Mouse (Mus musculus) adrenal gland, adult (tissue): ENCODE measurements around the gene Bend7.

Experiments used
- DNase-seq, 2 experiments: peaks; one replicate each; pipeline ENCODE4 v3.0.0; 2022 to 2023; ENCODE audit warnings: low spot score in 1 of 2; ENCODE audit not compliant: inconsistent age in 2 of 2

Gene Bend7

GRCm38 (mm10) chr2:4717769-4718661, at the start of gene Bend7:
TSS of gene Bend7 (plus strand) at chr2:4717831.
- peak; percentile 70 to 87 for DNase-seq

GRCm38 (mm10) chr2:4668626-4669025, 49.0 kb upstream of the Bend7 start:
- DNase-seq = peak; percentile 67 to 86

- no peak for DNase-seq
These were observed 47.9 kb upstream of the Bend7 start for GRCm38 (mm10) chr2:4669701-4670100.

DNA sequence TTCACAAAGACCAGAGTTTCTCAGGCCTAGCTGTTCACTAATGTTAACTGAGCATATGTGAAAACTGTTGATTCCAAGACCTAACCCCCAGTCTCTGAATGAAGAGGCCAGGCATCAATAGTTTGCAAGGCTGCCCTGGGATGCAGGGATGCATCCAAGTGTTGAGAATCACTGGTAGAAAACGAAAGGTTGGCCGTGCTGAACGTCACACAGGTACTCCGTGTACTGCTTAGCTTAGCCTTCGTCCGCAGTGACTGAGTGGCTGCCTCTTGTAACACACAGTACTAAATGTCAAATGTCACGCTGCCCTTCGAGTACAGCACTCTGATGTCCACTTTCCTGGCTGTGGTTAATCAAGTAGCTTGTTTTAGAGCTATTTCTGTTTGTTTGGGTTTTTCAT, 46.0 kb upstream of the Bend7 start:
- DNase-seq = peak; percentile 70 to 73

DNA sequence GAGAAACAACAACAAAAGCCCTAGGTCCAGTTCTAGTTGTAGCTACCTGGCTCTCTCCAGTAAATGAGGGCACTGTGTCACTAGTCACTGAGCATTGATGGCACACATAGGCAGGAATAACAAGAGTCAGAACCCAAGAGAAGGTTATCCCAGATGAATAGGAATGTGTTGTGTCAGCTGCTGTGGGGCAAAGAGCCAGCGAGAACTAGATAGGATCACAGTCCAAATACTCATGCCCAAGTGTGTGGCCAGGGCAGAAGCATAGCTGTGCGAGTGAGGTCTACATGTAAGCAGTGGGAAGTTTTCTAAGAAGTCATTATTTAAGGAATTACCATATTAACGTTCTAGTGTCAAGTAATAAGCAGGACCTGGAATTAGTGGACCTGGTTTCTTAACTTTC, 37.7 kb upstream of the Bend7 start:
- no peak for DNase-seq

DNA sequence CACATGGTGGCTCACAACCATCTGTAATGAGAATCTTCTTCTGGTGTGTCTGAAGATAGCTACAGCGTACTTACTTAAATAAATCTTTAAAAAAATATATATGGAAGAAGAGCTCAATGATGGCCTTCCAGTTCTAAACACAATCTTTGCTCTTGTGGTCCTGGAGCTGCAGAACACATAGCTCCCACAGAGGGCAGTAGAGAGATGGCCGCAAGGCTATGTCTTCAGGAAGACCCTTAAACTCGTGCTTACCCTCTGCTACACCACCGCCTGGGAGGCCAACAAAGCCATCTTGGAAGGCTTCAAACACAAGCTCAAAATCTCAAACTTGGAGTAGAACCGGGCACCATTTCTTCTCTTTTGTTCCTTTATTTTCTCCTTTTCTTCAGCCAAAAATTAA, 6.4 kb upstream of the Bend7 start:
- DNase-seq = peak in 1 of 2 experiments; percentile 43

GRCm38 (mm10) chr2:4717081-4717768, 406 bp upstream of the Bend7 start:
- DNase-seq = peak; percentile 78 to 92

GRCm38 (mm10) chr2:4723088-4723487, 5.5 kb downstream of the Bend7 start:
- no peak for DNase-seq

GRCm38 (mm10) chr2:4730161-4730560, 12.5 kb downstream of the Bend7 start:
- no peak for DNase-seq

DNA sequence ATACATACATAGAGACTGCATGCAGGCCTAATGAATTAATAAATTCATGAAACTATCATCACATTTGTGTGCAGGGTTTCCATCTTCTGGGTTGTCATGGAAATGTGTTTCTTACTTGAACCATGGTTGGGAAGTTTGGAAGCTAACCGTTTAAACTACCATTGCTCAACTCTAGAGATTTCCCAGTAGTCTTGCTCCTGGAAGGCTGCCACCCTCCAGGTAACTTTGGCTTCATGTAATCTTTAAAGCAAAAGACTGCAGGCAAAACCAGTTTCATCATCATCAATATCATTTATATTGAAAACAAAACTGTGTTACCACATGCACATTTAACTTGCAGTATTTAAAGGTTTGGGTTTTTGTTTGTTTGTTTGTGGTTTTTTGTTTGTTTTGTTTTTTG, 16.3 kb downstream of the Bend7 start:
- no peak for DNase-seq

DNA sequence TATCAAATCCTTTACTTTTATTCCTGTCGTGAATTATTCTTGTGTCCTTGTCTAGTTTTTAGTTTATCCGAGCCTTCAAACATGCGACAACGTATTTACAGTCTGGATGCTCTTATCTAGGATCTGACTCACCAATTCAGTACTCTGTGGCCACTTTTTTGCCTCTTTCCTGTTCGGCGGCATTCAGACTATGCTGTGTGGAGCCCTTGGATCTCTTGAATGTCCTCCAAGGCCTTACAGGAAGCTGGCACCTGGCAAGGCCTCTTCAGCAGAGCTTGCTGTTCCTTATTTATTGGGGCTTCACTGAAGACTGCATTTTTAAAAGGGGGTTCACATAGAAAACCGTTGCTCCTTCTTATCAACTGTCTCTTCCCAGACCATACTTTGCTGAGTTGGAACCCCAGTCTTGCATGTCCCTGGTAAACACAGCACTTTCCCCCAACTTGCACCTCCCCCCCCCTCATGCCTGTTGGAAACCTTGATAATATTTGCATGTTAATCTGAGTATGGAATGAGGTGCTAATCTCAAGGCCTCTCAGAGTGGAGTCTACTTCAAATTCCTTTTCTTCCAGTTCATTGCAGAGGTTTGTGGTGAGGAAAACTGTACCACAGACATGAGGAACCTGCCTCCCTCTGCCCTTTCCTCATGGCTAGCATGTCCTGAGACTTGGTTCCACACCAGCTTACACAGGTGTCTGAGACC, 18.6 kb downstream of the Bend7 start:
- DNase-seq = peak; percentile 76 to 82

- DNase-seq = peak in 1 of 2 experiments; percentile 65
These were observed 19.1 kb downstream of the Bend7 start for GRCm38 (mm10) chr2:4736798-4737155.

GRCm38 (mm10) chr2:4751918-4752317, 34.3 kb downstream of the Bend7 start:
- DNase-seq = no peak

DNA sequence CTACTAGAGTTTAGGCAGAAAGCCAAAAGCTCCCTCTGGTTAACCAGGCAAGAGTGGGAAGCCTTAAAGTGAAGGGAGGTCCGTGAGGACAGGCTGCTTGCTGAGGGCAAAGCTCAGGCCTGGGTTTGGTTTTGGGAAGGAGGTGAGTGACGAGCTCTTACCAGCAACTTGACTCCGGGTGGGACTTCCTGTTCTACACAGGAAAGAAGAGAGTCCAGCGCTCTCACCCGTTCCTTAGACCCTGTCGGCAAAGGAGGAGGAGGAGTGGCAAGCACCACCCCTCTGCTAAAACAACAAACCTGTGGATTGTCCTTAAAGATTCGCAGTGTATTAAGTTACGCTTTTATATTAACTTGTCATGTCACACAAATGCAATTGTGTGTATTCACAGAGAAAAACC, 38.1 kb downstream of the Bend7 start:
- DNase-seq = no peak

GRCm38 (mm10) chr2:4757218-4757617, 39.6 kb downstream of the Bend7 start:
- no peak for DNase-seq

GRCm38 (mm10) chr2:4760741-4761140, 43.1 kb downstream of the Bend7 start:
- no peak for DNase-seq

DNA sequence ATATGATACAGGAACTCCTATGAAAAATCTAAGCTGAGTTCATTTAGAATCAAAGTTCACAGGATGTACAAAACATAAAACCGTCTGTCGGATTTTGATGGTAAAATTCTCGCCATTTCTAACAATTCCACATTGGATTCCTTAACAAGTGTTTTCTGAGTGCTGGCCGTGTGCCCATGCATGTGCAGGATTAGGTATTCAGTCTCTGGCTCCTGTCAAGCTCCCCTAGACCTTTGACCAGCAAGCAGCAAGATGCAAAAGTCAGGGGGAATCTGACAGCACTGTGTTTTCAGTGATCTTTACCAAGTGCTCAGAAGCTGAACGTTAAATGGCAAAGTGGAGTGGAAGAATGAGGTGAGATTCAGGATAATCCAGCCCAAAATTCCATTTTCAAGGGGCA, 44.3 kb downstream of the Bend7 start:
- no peak for DNase-seq

DNA sequence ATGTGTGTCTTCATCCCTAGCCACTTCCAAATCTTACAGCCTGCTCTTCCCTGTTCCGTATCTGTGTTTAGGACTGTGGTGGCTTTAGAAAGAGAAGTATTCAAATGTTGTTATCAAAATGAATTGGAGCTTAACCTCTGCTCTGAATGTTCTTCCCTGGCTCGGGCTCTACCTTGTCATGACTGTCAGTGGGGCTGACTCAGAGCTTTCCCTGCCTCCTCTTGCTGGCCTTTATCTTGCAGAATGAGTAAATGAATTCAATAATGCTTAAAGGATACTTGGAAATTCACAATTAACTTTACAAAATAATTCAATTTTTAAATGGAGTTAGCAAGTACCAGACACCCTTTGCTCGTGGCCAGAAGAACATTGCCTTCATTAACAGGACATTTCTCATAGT, 46.4 kb downstream of the Bend7 start:
- peak; percentile 57 to 74 for DNase-seq

DNA sequence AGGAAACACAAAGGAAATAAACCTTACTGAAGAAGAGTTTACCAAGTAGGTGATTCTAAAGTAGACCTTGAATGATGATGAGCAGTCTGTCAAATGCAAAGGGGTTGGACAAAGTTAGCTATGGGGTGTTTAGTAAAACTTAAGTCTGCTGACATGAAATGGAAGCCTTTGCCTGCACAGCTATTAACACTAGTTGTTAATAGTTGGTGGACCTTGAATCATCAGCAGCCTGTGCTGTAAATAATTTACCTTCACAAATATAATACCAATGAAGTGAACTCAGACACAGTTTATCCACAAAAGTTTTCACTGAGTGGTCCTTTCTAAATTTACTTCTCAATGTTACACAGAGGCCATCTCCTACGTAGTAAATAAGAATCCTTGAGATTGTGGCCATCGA, 52.7 kb downstream of the Bend7 start:
- DNase-seq = no peak

DNA sequence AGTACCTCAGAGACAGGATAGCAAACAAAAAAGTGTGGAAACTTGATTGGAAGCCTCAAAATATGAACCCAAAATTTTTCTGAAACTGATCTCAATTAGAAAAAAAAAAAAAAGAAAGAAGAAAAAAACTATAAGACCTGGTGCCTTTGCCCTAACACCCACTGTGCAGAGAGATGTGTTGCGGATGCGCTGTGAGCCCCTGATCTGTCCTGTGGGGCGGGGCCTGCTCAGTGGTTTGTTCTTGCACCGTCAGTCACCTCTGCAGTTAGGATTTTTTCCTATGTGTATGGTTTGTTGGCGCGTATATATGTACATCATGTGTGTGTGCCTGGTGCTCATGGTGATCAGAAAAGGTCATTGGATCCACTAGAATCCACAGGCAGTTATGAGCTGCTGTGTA, 56.3 kb downstream of the Bend7 start:
- DNase-seq = no peak

GRCm38 (mm10) chr2:4777291-4777690, 59.7 kb downstream of the Bend7 start:
- DNase-seq = no peak

DNA sequence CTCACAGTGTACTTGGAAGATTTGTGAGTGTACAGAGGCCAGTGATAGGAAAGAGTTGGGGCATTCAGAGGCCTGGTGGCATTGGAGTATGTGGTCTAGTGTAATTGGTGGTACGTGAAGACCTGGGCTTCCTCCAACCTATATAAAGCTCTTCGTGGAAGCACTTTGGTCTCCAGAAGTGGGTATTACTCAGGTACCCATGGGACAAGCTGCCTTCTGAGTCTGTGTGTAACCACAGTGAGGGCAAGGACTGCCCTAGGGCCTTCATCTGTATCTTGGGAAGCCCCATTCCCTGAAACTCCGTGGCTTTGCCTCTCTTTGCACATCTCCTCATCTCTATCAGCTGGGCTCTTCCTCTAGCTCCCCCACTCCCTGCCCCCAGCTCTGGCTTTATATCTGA, 64.0 kb downstream of the Bend7 start:
- no peak for DNase-seq
